Mouse (Mus musculus) CH12.LX (cell line): ENCODE data around the gene Mgat3. TPM values are rescaled to one million over a fixed set of nuclear protein-coding genes. Genes with fewer than 3 reads are reported as not detected.

Experiments used
- DNase-seq: peaks from one replicate; pipeline ENCODE4 v3.0.0-alpha.2; 2013; ENCODE audit errors: extremely low read depth
- H3K27ac ChIP-seq: 2 replicates; pipeline ENCODE4 v1.5.1; 2012; ENCODE audit warnings: low read depth, mild to moderate bottlenecking, control low read depth, moderate library complexity; ENCODE audit not compliant: insufficient read depth
- H3K27me3 ChIP-seq: replicated peaks from 2 replicates; pipeline ENCODE3; 2012; ENCODE audit warnings: inconsistent platforms
- H3K36me3 ChIP-seq, 2 experiments: replicated peaks in 1 of 2; 2 replicates each; pipeline versions ENCODE3 to v1.6.1; 2012; ENCODE audit warnings: inconsistent platforms in 1 of 2, low read length in 1 of 2, mild to moderate bottlenecking in 1 of 2, mixed read lengths in 1 of 2, moderate library complexity in 1 of 2; ENCODE audit not compliant: control insufficient read depth in 1 of 2, insufficient read depth in 1 of 2
- H3K4me1 ChIP-seq, 2 experiments: 2 replicates each; pipeline ENCODE4 v1.6.1; 2012; ENCODE audit warnings: inconsistent platforms in 1 of 2, moderate library complexity in 1 of 2; ENCODE audit not compliant: insufficient read depth in 2 of 2, control insufficient read depth in 1 of 2
- H3K4me2 ChIP-seq: 2 replicates; pipeline ENCODE4 v1.6.1; 2012; ENCODE audit warnings: low read depth, mild to moderate bottlenecking, control low read depth; ENCODE audit not compliant: poor library complexity, insufficient read depth, severe bottlenecking
- H3K4me3 ChIP-seq, 3 experiments: fragments of 150-350 bp in 1 of 3; sonication (generic) in 1 of 3; replicated peaks in 1 of 3; 2 replicates each; pipeline versions ENCODE3 to v1.5.1; 2011 to 2012; ENCODE audit warnings: low read depth in 2 of 3, low read length in 2 of 3, mild to moderate bottlenecking in 2 of 3, moderate library complexity in 2 of 3, control low read depth in 1 of 3, improper control_type of control experiment in 1 of 3, inconsistent platforms in 1 of 3, mixed read lengths in 1 of 3; ENCODE audit not compliant: poor library complexity in 1 of 3
- H3K79me2 ChIP-seq: replicated peaks from 2 replicates; pipeline ENCODE4 v1.6.1; 2012; ENCODE audit warnings: mild to moderate bottlenecking, moderate library complexity; ENCODE audit not compliant: control insufficient read depth, poor library complexity, insufficient read depth, severe bottlenecking; ENCODE audit errors: extremely low read depth
- H3K9ac ChIP-seq: 2 replicates; pipeline ENCODE4 v1.6.1; 2012; ENCODE audit warnings: low read depth, mild to moderate bottlenecking, control low read depth, moderate library complexity; ENCODE audit not compliant: insufficient read depth
- H3K9me3 ChIP-seq: replicated peaks from 2 replicates; pipeline ENCODE3; 2012; ENCODE audit warnings: low read length, inconsistent platforms, mixed read lengths
- BHLHE40 ChIP-seq: IDR thresholded peaks from 2 replicates; pipeline ENCODE4 v1.6.1; 2011; ENCODE audit warnings: mild to moderate bottlenecking, low read depth, low read length, improper control_type of control experiment
- CTCF ChIP-seq, 2 experiments: IDR thresholded peaks in 1 of 2; conservative IDR thresholded peaks in 1 of 2; 2 replicates each; pipeline ENCODE4 v1.5.1; 2011 to 2012; ENCODE audit warnings: low read depth in 2 of 2, low read length in 2 of 2, improper control_type of control experiment in 1 of 2, inconsistent platforms in 1 of 2, mild to moderate bottlenecking in 1 of 2, moderate library complexity in 1 of 2
- E2F4 ChIP-seq: IDR thresholded peaks from 2 replicates; pipeline ENCODE4 v1.6.1; 2011; ENCODE audit warnings: low read depth, low read length, improper control_type of control experiment; ENCODE audit not compliant: insufficient replicate concordance
- ELF1 ChIP-seq: IDR thresholded peaks from 2 replicates; pipeline ENCODE4 v1.6.1; 2014; ENCODE audit warnings: low read depth, mild to moderate bottlenecking, inconsistent platforms, low read length, improper control_type of control experiment
- HCFC1 ChIP-seq: IDR thresholded peaks from 2 replicates; pipeline ENCODE4 v1.6.1; 2012; ENCODE audit warnings: low read depth, mild to moderate bottlenecking, inconsistent platforms, low read length, improper control_type of control experiment
- JUN ChIP-seq: IDR thresholded peaks from 2 replicates; pipeline ENCODE4 v1.6.1; 2011; ENCODE audit warnings: low read depth, mild to moderate bottlenecking, low read length, improper control_type of control experiment, moderate library complexity; ENCODE audit not compliant: insufficient read depth
- MAFK ChIP-seq: IDR thresholded peaks from 2 replicates; pipeline ENCODE4 v1.6.1; 2011; ENCODE audit warnings: low read length, improper control_type of control experiment; ENCODE audit not compliant: insufficient replicate concordance
- MEF2A ChIP-seq: IDR thresholded peaks from 2 replicates; pipeline ENCODE4 v1.6.1; 2014; ENCODE audit warnings: low read depth, mild to moderate bottlenecking, inconsistent platforms, low read length, improper control_type of control experiment, borderline replicate concordance
- MXI1 ChIP-seq: IDR thresholded peaks from 2 replicates; pipeline ENCODE4 v1.6.1; 2011; ENCODE audit warnings: mild to moderate bottlenecking, low read depth, low read length, improper control_type of control experiment
- MYC ChIP-seq: IDR thresholded peaks from 2 replicates; pipeline ENCODE4 v1.6.1; 2011; ENCODE audit warnings: low read depth, mild to moderate bottlenecking, improper control_type of control experiment, low read length
- NRF1 ChIP-seq: IDR thresholded peaks from 2 replicates; pipeline ENCODE4 v1.6.1; 2014; ENCODE audit warnings: low read depth, mild to moderate bottlenecking, inconsistent platforms, low read length, improper control_type of control experiment, moderate library complexity
- PAX5 ChIP-seq: IDR thresholded peaks from 2 replicates; pipeline ENCODE4 v1.6.1; 2012; ENCODE audit warnings: low read length, inconsistent platforms, mixed read lengths
- RCOR1 ChIP-seq: conservative IDR thresholded peaks from 2 replicates; pipeline ENCODE4 v1.6.1; 2012; ENCODE audit warnings: low read depth, mild to moderate bottlenecking, inconsistent platforms, low read length, improper control_type of control experiment
- TBP ChIP-seq: conservative IDR thresholded peaks from 2 replicates; pipeline ENCODE4 v1.6.1; 2011; ENCODE audit warnings: low read depth, low read length, improper control_type of control experiment
- UBTF ChIP-seq: IDR thresholded peaks from 2 replicates; pipeline ENCODE4 v1.6.1; 2012; ENCODE audit warnings: low read depth, mild to moderate bottlenecking, inconsistent platforms, low read length, improper control_type of control experiment, moderate library complexity
- USF1 ChIP-seq: IDR thresholded peaks from 2 replicates; pipeline ENCODE4 v1.6.1; 2014; ENCODE audit warnings: low read depth, mild to moderate bottlenecking, inconsistent platforms, low read length, improper control_type of control experiment
- ZKSCAN1 ChIP-seq: IDR thresholded peaks from 2 replicates; pipeline ENCODE4 v1.6.1; 2012; ENCODE audit warnings: low read depth, inconsistent platforms, low read length, improper control_type of control experiment, borderline replicate concordance
- ZMIZ1 ChIP-seq: IDR thresholded peaks from 2 replicates; pipeline ENCODE4 v1.6.1; 2012; ENCODE audit warnings: low read depth, mild to moderate bottlenecking, inconsistent platforms, low read length, improper control_type of control experiment
- ZNF384 ChIP-seq: IDR thresholded peaks from 2 replicates; pipeline ENCODE4 v1.6.1; 2012; ENCODE audit warnings: low read depth, low read length, improper control_type of control experiment, inconsistent platforms
- dilution Hi-C: fragments of 300-500 bp; cut with MboI; formaldehyde crosslinking; loops from 2 replicates; pipeline ENCODE4 v1.14.3; 2020; ENCODE audit warnings: low sequenced_read_pairs; ENCODE audit not compliant: extremely low pct_unique_long_range_greater_than_20kb, extremely low pct_ligation_motif_present
- in situ Hi-C: fragments of 300-500 bp; cut with MboI; formaldehyde crosslinking; loops from 3 replicates; pipeline ENCODE4 v1.14.3; 2019; ENCODE audit warnings: low sequenced_read_pairs, low pct_ligation_motif_present, low pct_unique_long_range_greater_than_20kb, mixed read lengths
- polyA plus RNA-seq: library from polyadenylated mRNA; unstranded; fragments of >175 nt; gene quantifications from 2 replicates; pipeline ENCODE4 v1.2.1, GENCODE M21; 2012; ENCODE audit warnings: low read depth; ENCODE audit not compliant: insufficient read length
- total RNA-seq, 2 experiments: library from RNA; depleted of rRNA; stranded (reverse); fragments of 300-350 nt in 1 of 2; fragments of >200 nt in 1 of 2; gene quantifications; 2 replicates each; pipeline ENCODE4 v1.2.3; 2012 to 2014

Gene Mgat3
- total and polyA plus RNA-seq, 3 experiments, result 0.09 to 0.36 (median 0.21) TPM

DNA sequence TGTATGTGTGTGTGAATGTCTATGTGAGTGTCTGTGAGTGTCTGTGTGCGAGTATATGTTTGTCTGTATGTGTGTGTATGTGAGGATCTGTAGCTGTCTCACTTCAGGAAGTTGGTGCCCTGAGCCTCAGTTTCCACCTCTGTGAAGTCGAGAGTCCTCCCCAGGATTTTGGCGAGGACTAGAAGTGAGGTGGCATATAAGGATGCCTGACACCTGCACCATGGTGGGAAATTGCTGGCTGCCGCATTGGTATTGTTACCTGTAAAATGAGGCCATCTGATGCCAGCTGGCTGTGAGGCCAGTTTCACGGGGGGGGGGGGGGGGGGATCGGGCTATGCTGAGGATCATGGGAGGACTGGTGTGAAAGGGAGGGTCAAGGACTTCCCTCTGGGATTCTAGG, 2.2 kb downstream of the Mgat3 start:
- Histone ChIP-seq H3K9ac (no peak overlapping the region), H3K4me3 (no peak overlapping the region), H3K27me3 (peaks cover 72% of the 10 kb centered on the region), H3K4me2 (no peak overlapping the region), H3K4me1 (peaks cover 4 to 9% of the 10 kb centered on the region in 2 experiments; a peak in 3 of 4 replicates), H3K36me3 (no peaks in the 10 kb centered on the region), H3K27ac (no peak overlapping the region), H3K9me3 (peaks cover 2% of the 10 kb centered on the region), H3K79me2 (no peaks in the 10 kb centered on the region)
- in situ Hi-C loops, result no loop called here
- dilution Hi-C loops, result no loop called here
- TF ChIP-seq E2F4, result no peak
- no peak for TF ChIP-seq HCFC1
- no peak for TF ChIP-seq ELF1
- no peak for TF ChIP-seq USF1
- TF ChIP-seq MXI1, result no peak
- TF ChIP-seq MEF2A, result no peak
- no peak for TF ChIP-seq JUN
- TF ChIP-seq ZKSCAN1, result no peak
- TF ChIP-seq BHLHE40, result no peak
- TF ChIP-seq RCOR1, result no peak
- no peak for TF ChIP-seq CTCF (conservative IDR thresholded peaks at IDR 0.05 in 1 of 2, IDR thresholded peaks at IDR 0.05 in 1 of 2; ENCODE audit: low read depth in 2 of 2, low read length in 2 of 2)
- TF ChIP-seq ZMIZ1, result no peak
- TF ChIP-seq PAX5, result no peak
- TF ChIP-seq MYC, result no peak
- TF ChIP-seq ZNF384, result no peak
- no peak for TF ChIP-seq MAFK
- no peak for TF ChIP-seq UBTF
- no peak for DNase-seq

DNA sequence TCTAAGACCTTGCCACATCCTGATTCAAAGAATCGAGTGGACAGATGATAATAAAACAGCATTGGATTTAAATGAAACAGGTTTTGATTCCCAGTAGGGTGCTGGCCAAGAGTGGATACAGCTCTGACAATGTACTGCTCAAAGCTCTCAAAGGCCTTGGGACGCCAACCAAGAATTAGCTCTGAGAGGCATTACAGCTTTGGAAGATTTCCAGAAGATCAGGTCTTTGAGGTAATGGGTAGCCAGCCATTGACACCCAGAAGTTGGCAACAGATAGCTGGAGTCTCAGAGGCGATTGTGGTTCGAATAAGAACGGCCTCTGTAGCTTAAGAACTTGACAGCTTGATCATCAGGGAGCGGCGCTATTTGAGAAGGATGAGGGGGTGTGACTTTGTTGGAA, 8.0 kb downstream of the Mgat3 start:
- H3K9ac ChIP-seq, result no peak overlapping the region
- H3K27ac ChIP-seq, result no peak overlapping the region
- in situ Hi-C loops, result no loop called here
- H3K9me3 ChIP-seq, result peaks cover 5% of the 10 kb centered on the region
- dilution Hi-C loops, result no loop called here
- DNase-seq, result no peak
- H3K4me1 ChIP-seq, result no peaks in the 10 kb centered on the region
- H3K79me2 ChIP-seq, result no peaks in the 10 kb centered on the region
- H3K36me3 ChIP-seq, result no peaks in the 10 kb centered on the region
- TF ChIP-seq TBP (no peak), USF1 (no peak), NRF1 (no peak)
- H3K27me3 ChIP-seq, result peaks cover 38% of the 10 kb centered on the region
- no peak overlapping the region for H3K4me3 ChIP-seq
- no peak overlapping the region for H3K4me2 ChIP-seq
